Mouse (Mus musculus) stomach, embryonic 15.5 days (tissue): ENCODE data around the gene Immp2l. TPM values are rescaled to one million over a fixed set of nuclear protein-coding genes. Genes with fewer than 3 reads are reported as not detected.

Experiments
- ATAC-seq: fragments of 200-750 bp; cut with Nextera tagmentation; 2 replicates; pipeline ENCODE4 v1.8.0; 2017; ENCODE audit warnings: low read depth, moderate number of reproducible peaks, moderate TSS enrichment; ENCODE audit not compliant: insufficient read depth, low FRiP score
- H3K27ac ChIP-seq: fragments of 300-500 bp; sonication (generic); 2 replicates; pipeline ENCODE4 v1.5.1; 2015; ENCODE audit warnings: mild to moderate bottlenecking, inconsistent platforms
- H3K27me3 ChIP-seq: fragments of 300-500 bp; sonication (generic); replicated peaks from 2 replicates; pipeline ENCODE4 v1.6.1; 2015; ENCODE audit warnings: inconsistent platforms
- H3K36me3 ChIP-seq: fragments of 300-500 bp; sonication (generic); 2 replicates; pipeline ENCODE4 v1.6.1; 2015; ENCODE audit warnings: inconsistent platforms
- H3K4me1 ChIP-seq: fragments of 300-500 bp; sonication (generic); 2 replicates; pipeline ENCODE4 v1.6.1; 2015; ENCODE audit warnings: inconsistent platforms
- H3K4me2 ChIP-seq: fragments of 300-500 bp; sonication (generic); 2 replicates; pipeline ENCODE4 v1.6.1; 2015; ENCODE audit warnings: mild to moderate bottlenecking, inconsistent platforms
- H3K4me3 ChIP-seq: fragments of 300-500 bp; sonication (generic); replicated peaks from 2 replicates; pipeline ENCODE4 v1.5.1; 2015; ENCODE audit warnings: inconsistent platforms
- H3K9ac ChIP-seq: fragments of 300-500 bp; sonication (generic); 2 replicates; pipeline ENCODE4 v1.6.1; 2015; ENCODE audit warnings: inconsistent platforms
- H3K9me3 ChIP-seq: fragments of 300-500 bp; sonication (generic); 2 replicates; pipeline ENCODE4 v1.6.1; 2016; ENCODE audit warnings: inconsistent platforms
- WGBS: fragments of 180-500 bp; shearing (Covaris S2); methylation state at CpG from one replicate; pipeline ENCODE4 v1.1.7; 2015; 5-methylcytosine and 5-hydroxymethylcytosine counted together
- polyA plus RNA-seq: library from polyadenylated mRNA; unstranded; fragments of >200 nt; fragmentation: Nextera tagmentation; extraction: Ambion mirVana; gene quantifications from 2 replicates; pipeline ENCODE4 v1.2.1, GENCODE M21; 2015

The Immp2l gene
- polyA plus RNA-seq, 1 experiment from 2014 or later, result 15.6 TPM

GRCm38 (mm10) chr12:41593401-41593800 lies 569.5 kb downstream of the Immp2l start:
- ATAC-seq, result no peak
- WGBS, result 70% methylated on average over 5 of the region's 5 CpGs
- no peaks in the 10 kb centered on the region for H3K4me1 ChIP-seq
- H3K36me3 ChIP-seq, result no peaks in the 10 kb centered on the region
- no peak overlapping the region for H3K4me3 ChIP-seq
- H3K27me3 ChIP-seq, result no peaks in the 10 kb centered on the region
- H3K4me2 ChIP-seq, result no peak overlapping the region
- H3K9me3 ChIP-seq, result no peaks in the 10 kb centered on the region
- H3K9ac ChIP-seq, result no peak overlapping the region
- H3K27ac ChIP-seq, result no peak overlapping the region

DNA sequence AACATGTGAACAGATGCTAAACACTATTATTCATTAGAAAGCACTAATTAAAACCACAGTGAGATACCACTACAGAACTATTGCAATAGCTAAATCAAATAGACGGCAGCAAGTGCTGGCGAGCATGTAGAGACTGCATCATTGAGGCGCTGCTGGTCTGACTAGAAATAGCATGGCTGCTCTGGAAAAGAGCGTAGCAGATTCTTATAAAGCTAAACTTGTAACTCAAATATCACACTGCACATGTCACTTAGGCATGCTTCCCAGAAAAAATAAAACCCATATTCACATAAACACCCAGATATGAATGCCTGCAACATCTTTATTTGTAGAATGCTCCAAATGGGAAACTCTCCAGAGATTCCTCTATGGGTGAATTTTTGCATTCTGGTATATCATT lies 570.1 kb downstream of the Immp2l start:
- no peak overlapping the region for H3K27ac ChIP-seq
- H3K9me3 ChIP-seq, result no peaks in the 10 kb centered on the region
- H3K9ac ChIP-seq, result no peak overlapping the region
- WGBS, result 93% methylated on average over 4 of the region's 4 CpGs
- no peak for ATAC-seq
- no peak overlapping the region for H3K4me2 ChIP-seq
- H3K4me3 ChIP-seq, result no peak overlapping the region
- H3K36me3 ChIP-seq, result no peaks in the 10 kb centered on the region
- no peaks in the 10 kb centered on the region for H3K27me3 ChIP-seq
- H3K4me1 ChIP-seq, result no peaks in the 10 kb centered on the region

DNA sequence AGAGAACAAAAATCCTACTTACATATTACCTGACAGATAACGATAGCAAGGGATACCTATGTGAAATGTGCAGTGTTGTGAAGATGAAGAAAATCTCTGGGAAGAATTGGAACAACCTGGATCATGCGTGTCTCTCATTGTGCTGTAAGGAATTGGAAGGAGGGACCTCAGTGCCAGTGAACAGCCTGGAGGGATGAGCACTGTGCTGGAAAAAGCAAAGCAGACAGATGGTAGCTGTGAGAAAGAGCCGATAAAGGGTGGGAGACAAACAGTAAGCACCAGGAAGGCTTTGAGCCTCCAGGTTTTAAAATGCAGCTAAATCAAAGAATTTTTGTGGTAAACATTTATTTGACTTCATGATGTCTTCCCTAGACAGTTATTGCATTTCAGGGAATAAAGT lies 591.4 kb downstream of the Immp2l start:
- WGBS, result 86% methylated on average over 3 of the region's 3 CpGs
- Histone ChIP-seq H3K9ac (no peak overlapping the region), H3K4me2 (no peak overlapping the region), H3K4me3 (no peak overlapping the region), H3K36me3 (no peaks in the 10 kb centered on the region), H3K9me3 (no peaks in the 10 kb centered on the region), H3K27me3 (no peaks in the 10 kb centered on the region), H3K4me1 (no peaks in the 10 kb centered on the region), H3K27ac (no peak overlapping the region)
- ATAC-seq, result no peak

- WGBS, result 79% methylated on average over 6 of the region's 6 CpGs
Measured at GRCm38 (mm10) chr12:41621341-41621740, 597.5 kb downstream of the Immp2l start.

DNA sequence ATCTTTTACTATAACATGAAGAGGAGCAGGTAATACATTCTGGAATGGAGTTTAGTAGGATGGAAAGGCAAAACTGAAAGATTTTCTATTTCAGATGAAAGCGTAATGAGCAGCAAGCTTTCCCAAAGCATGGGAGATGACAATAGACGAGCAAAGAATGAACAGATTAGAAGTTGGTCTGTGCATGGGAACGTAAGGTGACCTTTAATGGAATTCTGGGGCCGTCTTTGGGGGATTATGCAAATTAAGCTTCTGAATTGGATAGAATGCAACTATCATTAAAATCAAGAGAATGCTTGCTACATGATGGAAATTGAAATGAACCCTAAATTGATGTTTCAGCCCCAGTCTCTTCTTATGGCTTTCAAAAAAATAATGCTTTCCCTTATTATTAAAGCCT lies 619.4 kb downstream of the Immp2l start:
- Histone ChIP-seq H3K4me1 (0 out of 2 replicates have a peak, but pooled peaks cover 4% of the 10 kb centered on the region), H3K4me3 (no peak overlapping the region), H3K27ac (no peak overlapping the region), H3K4me2 (no peak overlapping the region), H3K9me3 (no peaks in the 10 kb centered on the region), H3K9ac (no peak overlapping the region), H3K27me3 (no peaks in the 10 kb centered on the region), H3K36me3 (no peaks in the 10 kb centered on the region)
- WGBS, result 78% methylated on average over 4 of the region's 4 CpGs
- ATAC-seq, result no peak

More at GRCm38 (mm10) chr12:41621341-41621740, 597.5 kb downstream of the Immp2l start:
- Histone ChIP-seq H3K4me3 (no peak overlapping the region), H3K27ac (no peak overlapping the region), H3K9me3 (no peaks in the 10 kb centered on the region), H3K4me1 (no peaks in the 10 kb centered on the region), H3K4me2 (no peak overlapping the region), H3K36me3 (no peaks in the 10 kb centered on the region), H3K9ac (no peak overlapping the region), H3K27me3 (no peaks in the 10 kb centered on the region)
- ATAC-seq, result no peak

DNA sequence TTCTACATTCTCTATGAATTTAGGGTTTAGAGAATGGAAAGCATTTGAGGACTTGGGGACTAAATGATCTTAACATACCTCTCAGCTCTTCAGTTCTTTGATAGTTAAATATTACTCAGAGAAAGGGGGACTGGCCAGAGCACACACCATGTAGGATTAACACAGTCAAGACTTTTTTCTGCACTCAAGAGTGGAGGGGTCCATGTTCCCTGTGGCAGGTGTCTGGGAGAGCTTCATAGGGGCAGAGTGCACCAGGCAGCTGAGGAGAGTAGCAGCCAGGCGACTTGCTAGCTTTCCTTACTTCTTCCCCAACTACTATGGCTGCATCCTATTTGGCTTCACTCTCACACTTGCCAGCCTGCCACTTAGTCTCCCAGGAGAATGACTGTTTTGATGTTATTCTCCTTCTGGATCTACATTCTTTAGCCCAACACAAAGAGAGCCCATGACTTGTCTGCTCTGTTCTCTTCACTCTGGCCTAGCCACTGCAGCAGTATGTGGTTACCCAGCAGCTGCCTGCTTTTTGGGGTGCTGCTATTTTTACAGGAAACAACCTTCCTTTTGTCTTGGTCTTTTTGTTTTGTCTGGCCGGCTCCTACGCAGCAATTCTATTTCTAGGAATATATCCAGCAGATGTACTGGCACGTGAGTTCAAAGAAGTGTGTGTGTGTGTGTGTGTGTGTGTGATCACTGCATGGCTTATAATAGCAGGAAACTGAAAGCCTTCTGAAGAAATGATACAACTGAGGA lies 621.1 kb downstream of the Immp2l start:
- H3K27me3 ChIP-seq, result no peaks in the 10 kb centered on the region
- no peak overlapping the region for H3K4me2 ChIP-seq
- H3K36me3 ChIP-seq, result no peaks in the 10 kb centered on the region
- H3K9ac ChIP-seq, result no peak overlapping the region
- no peak for ATAC-seq
- H3K27ac ChIP-seq, result no peak overlapping the region
- H3K9me3 ChIP-seq, result no peaks in the 10 kb centered on the region
- 0 out of 2 replicates have a peak, but pooled peaks cover 4% of the 10 kb centered on the region for H3K4me1 ChIP-seq
- 63% methylated on average over 4 of the region's 4 CpGs for WGBS
- H3K4me3 ChIP-seq, result no peak overlapping the region

DNA sequence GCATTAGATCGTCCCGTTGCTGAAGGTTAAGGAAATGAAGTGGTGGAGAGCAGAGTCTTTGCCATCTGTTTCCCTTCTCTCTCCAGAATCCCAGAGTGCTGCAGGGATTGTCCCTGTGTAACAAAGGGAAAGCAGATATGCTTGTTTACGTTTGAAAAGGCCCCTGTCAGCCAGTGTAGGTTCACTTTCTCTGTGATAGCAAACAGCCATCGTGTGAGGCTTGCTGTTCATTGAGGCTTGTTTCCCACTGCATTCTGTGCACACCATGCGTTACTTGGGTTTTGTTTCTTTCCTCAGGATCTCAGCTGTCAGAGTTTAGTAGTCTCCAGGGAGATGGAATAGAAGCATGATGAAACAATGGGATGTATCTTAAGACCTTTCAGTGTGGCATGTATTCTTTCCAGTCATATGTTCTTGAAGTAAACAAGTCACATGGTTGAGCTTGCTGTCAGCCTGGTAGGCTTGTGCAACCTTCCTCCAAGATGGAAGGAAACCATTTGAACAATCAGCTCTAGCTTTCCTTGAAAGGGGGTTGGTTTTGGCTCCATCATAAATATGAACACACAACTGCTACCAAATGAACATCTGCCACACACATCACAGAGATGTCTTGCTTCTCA lies 623.2 kb downstream of the Immp2l start:
- no peak overlapping the region for H3K9ac ChIP-seq
- H3K4me3 ChIP-seq, result no peak overlapping the region
- H3K4me1 ChIP-seq, result 0 out of 2 replicates have a peak, but pooled peaks cover 4% of the 10 kb centered on the region
- no peaks in the 10 kb centered on the region for H3K36me3 ChIP-seq
- WGBS, result 12% methylated on average over 5 of the region's 5 CpGs
- no peak overlapping the region for H3K4me2 ChIP-seq
- H3K27ac ChIP-seq, result no peak overlapping the region
- no peak for ATAC-seq
- no peaks in the 10 kb centered on the region for H3K27me3 ChIP-seq
- H3K9me3 ChIP-seq, result no peaks in the 10 kb centered on the region

GRCm38 (mm10) chr12:41647675-41648074 lies 623.8 kb downstream of the Immp2l start:
- H3K4me3 ChIP-seq, result no peak overlapping the region
- H3K36me3 ChIP-seq, result no peaks in the 10 kb centered on the region
- H3K4me2 ChIP-seq, result no peak overlapping the region
- no peak for ATAC-seq
- H3K27ac ChIP-seq, result no peak overlapping the region
- 0 out of 2 replicates have a peak, but pooled peaks cover 4% of the 10 kb centered on the region for H3K4me1 ChIP-seq
- H3K27me3 ChIP-seq, result no peaks in the 10 kb centered on the region
- H3K9me3 ChIP-seq, result no peaks in the 10 kb centered on the region
- H3K9ac ChIP-seq, result no peak overlapping the region
- 79% methylated on average over 2 of the region's 2 CpGs for WGBS

GRCm38 (mm10) chr12:41649826-41650541 lies 626.1 kb downstream of the Immp2l start:
- Histone ChIP-seq H3K9ac (no peak overlapping the region), H3K4me2 (no peak overlapping the region), H3K4me1 (0 out of 2 replicates have a peak, but pooled peaks cover 4% of the 10 kb centered on the region), H3K27me3 (no peaks in the 10 kb centered on the region), H3K4me3 (no peak overlapping the region), H3K9me3 (no peaks in the 10 kb centered on the region), H3K36me3 (no peaks in the 10 kb centered on the region), H3K27ac (no peak overlapping the region)
- 82% methylated on average over 8 of the region's 8 CpGs for WGBS
- ATAC-seq, result no peak

- Histone ChIP-seq H3K4me3 (no peak overlapping the region), H3K27me3 (no peaks in the 10 kb centered on the region), H3K4me2 (no peak overlapping the region), H3K9ac (no peak overlapping the region), H3K9me3 (no peaks in the 10 kb centered on the region), H3K27ac (no peak overlapping the region), H3K36me3 (no peaks in the 10 kb centered on the region), H3K4me1 (no peaks in the 10 kb centered on the region)
- 80% methylated on average over 3 of the region's 3 CpGs for WGBS
- ATAC-seq, result no peak
Measured at GRCm38 (mm10) chr12:41668280-41668679, 644.4 kb downstream of the Immp2l start.

DNA sequence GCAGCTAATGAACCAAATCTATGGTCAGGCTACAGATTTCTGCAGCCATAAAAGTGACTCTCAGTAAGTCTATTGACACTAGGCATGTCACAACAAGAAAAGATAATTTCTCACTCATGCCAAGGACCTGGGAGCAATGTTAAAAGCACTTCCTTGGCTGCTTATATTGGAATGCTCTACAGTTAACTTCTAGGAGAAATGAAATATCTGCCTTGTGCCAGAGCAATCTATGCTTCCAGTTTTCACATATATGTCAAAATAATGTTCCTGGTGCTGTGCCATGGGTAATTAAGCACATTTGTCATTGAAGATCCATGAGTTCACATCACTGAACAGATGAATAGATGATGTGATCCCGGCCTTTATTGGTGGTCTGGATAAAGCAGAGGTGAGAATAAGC lies 645.6 kb downstream of the Immp2l start:
- no peaks in the 10 kb centered on the region for H3K4me1 ChIP-seq
- H3K27me3 ChIP-seq, result no peaks in the 10 kb centered on the region
- H3K36me3 ChIP-seq, result no peaks in the 10 kb centered on the region
- no peaks in the 10 kb centered on the region for H3K9me3 ChIP-seq
- 75% methylated on average over 1 of the region's 1 CpGs for WGBS
- H3K27ac ChIP-seq, result no peak overlapping the region
- H3K9ac ChIP-seq, result no peak overlapping the region
- H3K4me2 ChIP-seq, result no peak overlapping the region
- H3K4me3 ChIP-seq, result no peak overlapping the region
- no peak for ATAC-seq

- H3K4me2 ChIP-seq, result no peak overlapping the region
- H3K4me1 ChIP-seq, result no peaks in the 10 kb centered on the region
- H3K27ac ChIP-seq, result no peak overlapping the region
- no peaks in the 10 kb centered on the region for H3K27me3 ChIP-seq
- no peak overlapping the region for H3K9ac ChIP-seq
- no peak for ATAC-seq
- 37% methylated on average over 2 of the region's 2 CpGs for WGBS
- no peak overlapping the region for H3K4me3 ChIP-seq
- no peaks in the 10 kb centered on the region for H3K9me3 ChIP-seq
- H3K36me3 ChIP-seq, result no peaks in the 10 kb centered on the region
Measured at GRCm38 (mm10) chr12:41674861-41675260, 651.0 kb downstream of the Immp2l start.
